Mouse (Mus musculus) neural tube, embryonic 14.5 days (tissue): ENCODE results near the gene Gm11034. TPM values are rescaled to one million over a fixed set of nuclear protein-coding genes. Genes with fewer than 3 reads are reported as not detected.

Source experiments
- ATAC-seq: fragments of 200-750 bp; cut with Nextera tagmentation; 2 replicates; pipeline ENCODE4 v1.8.0; 2017; ENCODE audit warnings: low read depth, mild to moderate bottlenecking, moderate TSS enrichment, moderate library complexity
- H3K27ac ChIP-seq: fragments of 300-500 bp; sonication (generic); 2 replicates; pipeline ENCODE4 v1.5.1; 2014; ENCODE audit warnings: low read depth, mild to moderate bottlenecking, control low read depth, low read length, moderate library complexity, mixed read lengths
- H3K27me3 ChIP-seq: fragments of 300-500 bp; sonication (generic); 2 replicates; pipeline ENCODE4 v1.6.1; 2014; ENCODE audit warnings: low read length; ENCODE audit not compliant: control insufficient read depth, insufficient read depth
- H3K36me3 ChIP-seq: fragments of 300-500 bp; sonication (generic); 2 replicates; pipeline ENCODE4 v1.6.1; 2014; ENCODE audit warnings: low read length, mixed read lengths; ENCODE audit not compliant: control insufficient read depth, insufficient read depth
- H3K4me1 ChIP-seq: fragments of 300-500 bp; sonication (generic); 2 replicates; pipeline ENCODE4 v1.6.1; 2014; ENCODE audit warnings: low read length; ENCODE audit not compliant: control insufficient read depth, insufficient read depth
- H3K4me2 ChIP-seq: fragments of 300-500 bp; sonication (generic); 2 replicates; pipeline ENCODE4 v1.6.1; 2014; ENCODE audit warnings: mild to moderate bottlenecking, low read depth, low read length, control low read depth
- H3K4me3 ChIP-seq: fragments of 300-500 bp; sonication (generic); 2 replicates; pipeline ENCODE4 v1.5.1; 2014; ENCODE audit warnings: low read depth, low read length, control low read depth, mixed read lengths
- H3K9ac ChIP-seq: fragments of 300-500 bp; sonication (generic); replicated peaks from 2 replicates; pipeline ENCODE4 v1.6.1; 2014; ENCODE audit warnings: low read depth, mild to moderate bottlenecking, control low read depth, low read length, mixed read lengths
- H3K9me3 ChIP-seq: fragments of 300-500 bp; sonication (generic); 2 replicates; pipeline ENCODE4 v1.6.1; 2016; ENCODE audit warnings: low read length; ENCODE audit not compliant: control insufficient read depth
- WGBS: fragments of 180-500 bp; shearing (Covaris S2); extraction: QIAGEN DNeasy Blood & Tissue Kit; methylation state at CpG from one replicate; pipeline ENCODE4 v1.1.7; 2014; 5-methylcytosine and 5-hydroxymethylcytosine counted together
- polyA plus RNA-seq: library from polyadenylated mRNA; unstranded; fragments of >200 nt; fragmentation: Nextera tagmentation; extraction: Ambion mirVana; gene quantifications from 2 replicates; pipeline ENCODE4 v1.2.1, GENCODE M21; 2014

Gene Gm11034
- polyA plus RNA-seq, 1 experiment from 2014 or later, result not detected

- H3K9ac ChIP-seq, result no peak overlapping the region
- no peaks in the 10 kb centered on the region for H3K9me3 ChIP-seq
- no peak overlapping the region for H3K27ac ChIP-seq
- H3K27me3 ChIP-seq, result no peaks in the 10 kb centered on the region
- peak overlapping the region; percentile 61 for H3K4me2 ChIP-seq
- 77% methylated on average over 9 of the region's 10 CpGs for WGBS
- peak overlapping the region; percentile 82; the same call in 1 of the 2 replicates for H3K4me3 ChIP-seq
- ATAC-seq, result peak; percentile 32
- peaks cover 11% of the 10 kb centered on the region for H3K4me1 ChIP-seq
- peaks cover 15% of the 10 kb centered on the region for H3K36me3 ChIP-seq
These were observed 5.5 kb upstream of the Gm11034 start for GRCm38 (mm10) chr8:72218781-72219540.

GRCm38 (mm10) chr8:72215871-72216270, 2.4 kb upstream of the Gm11034 start:
- H3K4me2 ChIP-seq, result no peak overlapping the region
- ATAC-seq, result no peak
- 50% methylated on average over 1 of the region's 1 CpGs for WGBS
- H3K4me3 ChIP-seq, result no peak overlapping the region
- H3K27me3 ChIP-seq, result no peaks in the 10 kb centered on the region
- H3K4me1 ChIP-seq, result peaks cover 6% of the 10 kb centered on the region
- no peaks in the 10 kb centered on the region for H3K36me3 ChIP-seq
- no peak overlapping the region for H3K9ac ChIP-seq
- H3K27ac ChIP-seq, result no peak overlapping the region
- no peaks in the 10 kb centered on the region for H3K9me3 ChIP-seq

DNA sequence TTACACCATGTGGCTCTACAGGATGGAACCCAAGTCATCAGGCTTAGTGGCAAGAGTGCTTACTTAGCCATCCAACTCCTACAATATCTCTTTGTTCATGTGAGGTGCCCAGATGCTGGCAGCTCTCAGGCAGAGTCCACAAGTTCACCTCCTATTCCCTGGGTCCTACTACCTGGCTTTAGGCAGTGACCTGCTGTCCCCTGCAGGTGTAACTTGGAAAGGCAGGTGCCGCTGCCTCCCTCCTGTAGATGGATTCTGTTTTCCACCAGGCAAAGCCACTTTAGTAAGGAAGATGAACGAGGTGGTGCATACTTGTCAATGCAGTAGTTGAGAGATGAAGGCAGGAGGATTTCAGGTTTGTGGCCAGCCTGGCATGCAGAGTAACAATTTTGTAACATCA, 1.6 kb upstream of the Gm11034 start:
- H3K9ac ChIP-seq, result no peak overlapping the region
- H3K9me3 ChIP-seq, result no peaks in the 10 kb centered on the region
- H3K27ac ChIP-seq, result no peak overlapping the region
- WGBS, result 46% methylated on average over 2 of the region's 2 CpGs
- H3K36me3 ChIP-seq, result no peaks in the 10 kb centered on the region
- no peak overlapping the region for H3K4me2 ChIP-seq
- no peak overlapping the region for H3K4me3 ChIP-seq
- no peak for ATAC-seq
- H3K27me3 ChIP-seq, result no peaks in the 10 kb centered on the region
- H3K4me1 ChIP-seq, result no peaks in the 10 kb centered on the region

DNA sequence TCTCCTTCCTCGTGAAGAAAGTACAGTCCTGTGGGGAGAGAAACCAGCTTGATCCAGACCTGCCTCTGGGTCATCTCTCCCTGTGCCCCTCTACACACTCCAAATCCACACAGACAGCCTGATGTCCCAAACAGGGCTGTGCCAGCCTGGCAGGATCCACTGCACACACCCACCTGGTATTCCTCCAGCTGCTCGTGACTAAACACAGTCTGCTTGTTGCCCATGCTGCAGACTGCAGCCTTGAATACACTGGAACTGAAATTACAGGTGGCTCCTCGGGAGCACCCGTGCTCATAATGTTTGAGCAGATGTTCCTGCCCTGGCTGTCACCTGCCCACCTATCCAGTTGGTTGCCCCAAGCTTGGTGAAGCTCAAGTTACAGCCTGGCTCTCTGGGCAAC, 685 bp downstream of the Gm11034 start, which contains the start of gene Cib3:
TSS of gene Cib3 (minus strand) at position 87 of the 400 bp plus-strand sequence.
- no peaks in the 10 kb centered on the region for H3K27me3 ChIP-seq
- H3K4me3 ChIP-seq, result no peak within 1 kb of the TSS
- H3K4me2 ChIP-seq, result no peak within 1 kb of the TSS
- no peaks in the 10 kb centered on the region for H3K36me3 ChIP-seq
- ATAC-seq, result no peak
- 66% methylated on average over 4 of the region's 4 CpGs for WGBS
- H3K9ac ChIP-seq, result no peak within 1 kb of the TSS
- H3K4me1 ChIP-seq, result no peaks in the 10 kb centered on the region
- H3K9me3 ChIP-seq, result no peaks in the 10 kb centered on the region
- no peak within 1 kb of the TSS for H3K27ac ChIP-seq

DNA sequence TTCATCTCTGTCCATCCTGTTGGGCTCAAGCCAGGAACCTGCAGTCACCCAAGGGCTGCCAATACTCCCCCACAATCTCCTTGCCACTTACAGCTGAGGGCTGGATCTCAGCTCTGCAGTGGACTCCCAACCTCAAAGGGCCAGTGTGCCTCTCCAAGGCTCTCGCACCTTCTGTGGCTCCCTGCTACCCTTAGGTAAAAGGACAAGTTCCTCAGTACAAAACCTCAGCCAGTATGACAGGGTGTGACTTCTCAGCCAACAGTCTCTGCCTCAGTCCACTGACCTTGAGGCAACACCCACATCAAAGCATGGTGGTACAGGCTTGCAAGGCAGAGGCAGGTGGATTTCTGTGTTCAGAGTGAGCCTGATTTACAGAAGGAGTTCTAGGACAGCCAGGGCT, 1.6 kb downstream of the Gm11034 start:
- Histone ChIP-seq H3K4me1 (no peaks in the 10 kb centered on the region), H3K9me3 (no peaks in the 10 kb centered on the region), H3K27me3 (no peaks in the 10 kb centered on the region), H3K9ac (no peak overlapping the region), H3K4me3 (no peak overlapping the region), H3K36me3 (no peaks in the 10 kb centered on the region), H3K4me2 (no peak overlapping the region), H3K27ac (no peak overlapping the region)
- 73% methylated on average over 1 of the region's 1 CpGs for WGBS
- ATAC-seq, result no peak

- Histone ChIP-seq H3K9me3 (no peaks in the 10 kb centered on the region), H3K27ac (no peak overlapping the region), H3K27me3 (no peaks in the 10 kb centered on the region), H3K4me2 (no peak overlapping the region), H3K36me3 (no peaks in the 10 kb centered on the region), H3K4me3 (no peak overlapping the region), H3K9ac (no peak overlapping the region), H3K4me1 (no peaks in the 10 kb centered on the region)
- ATAC-seq, result no peak
- 74% methylated on average over 2 of the region's 2 CpGs for WGBS
These were observed 2.7 kb downstream of the Gm11034 start for GRCm38 (mm10) chr8:72210710-72211109.

DNA sequence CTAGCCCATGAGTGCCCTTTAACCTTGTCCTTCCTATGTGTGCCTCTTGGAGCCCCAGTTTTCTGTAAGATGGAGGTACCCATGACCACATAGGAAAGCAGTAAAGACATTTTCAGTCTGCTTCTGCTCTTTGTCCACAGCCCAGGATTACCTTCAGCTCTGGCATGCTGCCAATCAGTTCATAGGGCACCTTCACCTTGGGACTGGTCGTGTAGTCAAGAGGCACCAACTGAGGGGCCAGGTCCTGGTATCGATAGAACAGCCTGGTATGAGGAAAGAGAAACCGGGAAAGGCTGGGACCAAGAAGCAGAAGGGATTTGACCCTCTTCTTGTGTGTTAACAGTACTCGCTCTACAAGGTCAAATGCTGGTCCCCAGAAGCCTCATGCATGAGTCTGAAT, 3.2 kb downstream of the Gm11034 start:
- Histone ChIP-seq H3K9ac (no peak overlapping the region), H3K4me2 (no peak overlapping the region), H3K4me3 (no peak overlapping the region), H3K27me3 (no peaks in the 10 kb centered on the region), H3K27ac (no peak overlapping the region), H3K36me3 (no peaks in the 10 kb centered on the region), H3K4me1 (no peaks in the 10 kb centered on the region), H3K9me3 (no peaks in the 10 kb centered on the region)
- ATAC-seq, result no peak
- WGBS, result 79% methylated on average over 4 of the region's 4 CpGs

DNA sequence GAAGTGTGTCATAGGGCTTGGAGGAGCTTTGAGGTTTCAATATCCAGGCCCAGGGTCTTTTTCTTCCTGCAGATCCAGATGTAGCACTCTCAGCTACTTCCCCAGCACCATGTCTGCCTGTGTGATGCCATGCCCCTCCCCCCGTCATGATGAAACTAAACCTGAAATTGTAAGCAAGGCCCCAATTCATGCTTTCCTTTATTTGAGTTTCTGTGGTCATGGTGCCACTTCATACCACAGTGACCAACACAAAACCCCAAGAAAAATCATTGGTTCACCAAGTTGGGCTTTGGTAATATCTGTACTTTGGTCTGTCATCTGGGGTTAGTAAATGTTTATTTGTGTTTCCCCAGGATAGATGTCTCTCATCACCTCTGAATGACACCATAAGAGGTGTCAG, 4.9 kb downstream of the Gm11034 start:
- no peak overlapping the region for H3K27ac ChIP-seq
- H3K4me3 ChIP-seq, result no peak overlapping the region
- peaks cover 7% of the 10 kb centered on the region; the same call in 1 of the 2 replicates for H3K9me3 ChIP-seq
- H3K36me3 ChIP-seq, result no peaks in the 10 kb centered on the region
- WGBS, result 67% methylated on average over 1 of the region's 1 CpGs
- no peak for ATAC-seq
- H3K27me3 ChIP-seq, result no peaks in the 10 kb centered on the region
- no peaks in the 10 kb centered on the region for H3K4me1 ChIP-seq
- H3K9ac ChIP-seq, result no peak overlapping the region
- H3K4me2 ChIP-seq, result no peak overlapping the region

DNA sequence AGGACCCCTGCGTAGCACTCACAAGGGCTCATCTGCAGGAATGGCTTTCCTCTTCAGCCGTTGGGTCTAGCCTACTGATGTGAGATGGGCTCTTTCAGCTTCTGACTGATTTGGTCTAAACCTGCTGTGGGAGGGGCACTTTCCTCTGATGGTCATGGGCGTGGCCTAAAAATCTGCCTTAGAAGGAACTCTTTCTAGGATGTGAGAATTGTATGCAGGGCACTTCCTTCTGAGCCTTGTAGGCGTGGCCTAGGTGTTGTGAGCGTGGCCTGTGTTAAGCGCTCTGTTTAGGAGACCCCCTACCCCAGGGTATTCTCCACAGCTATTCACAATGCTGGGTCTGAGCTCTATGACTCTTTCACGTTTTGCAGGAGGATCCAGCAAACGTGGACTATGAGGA, 15.4 kb downstream of the Gm11034 start:
- ATAC-seq, result no peak
- H3K4me2 ChIP-seq, result no peak overlapping the region
- WGBS, result 61% methylated on average over 8 of the region's 8 CpGs

More for the DNA sequence above, 15.4 kb downstream of the Gm11034 start:
- H3K27me3 ChIP-seq, result no peaks in the 10 kb centered on the region
- H3K9ac ChIP-seq, result no peak overlapping the region
- no peaks in the 10 kb centered on the region for H3K36me3 ChIP-seq
- no peaks in the 10 kb centered on the region for H3K9me3 ChIP-seq
- H3K4me1 ChIP-seq, result no peaks in the 10 kb centered on the region
- no peak overlapping the region for H3K27ac ChIP-seq
- no peak overlapping the region for H3K4me3 ChIP-seq
